Mouse (Mus musculus) urinary bladder, postnatal 36 days (tissue): ENCODE data around the gene Rimbp3.

ENCODE experiments used
- DNase-seq, 2 experiments: peaks; one replicate each; pipeline ENCODE4 v3.0.0; 2022; ENCODE audit warnings: low spot score in 2 of 2, mixed read lengths in 1 of 2

The Rimbp3 gene

DNA sequence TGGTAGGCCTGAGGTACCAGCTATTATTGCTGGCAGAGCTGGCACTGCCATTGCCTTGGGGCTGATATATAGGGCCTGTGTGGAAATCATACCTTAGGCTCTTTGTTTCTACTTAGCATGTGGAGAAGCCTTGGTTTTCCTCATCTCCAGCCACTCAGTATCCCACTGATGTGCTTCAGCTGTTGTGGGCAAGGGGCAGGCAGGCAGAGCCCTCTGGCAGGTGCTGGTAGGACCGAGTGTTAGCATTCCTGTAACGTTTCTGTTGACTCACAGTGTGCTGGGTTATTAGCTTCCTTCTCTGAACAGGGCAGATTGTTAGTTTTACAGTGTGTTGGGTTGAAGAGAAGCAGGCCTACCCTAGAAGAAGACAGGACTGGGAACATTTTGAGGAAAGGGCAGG is 46.9 kb downstream of the Rimbp3 start:
- DNase-seq, result no peak

- DNase-seq, result no peak
Measured at GRCm38 (mm10) chr16:17257359-17257821, 49.0 kb downstream of the Rimbp3 start.

DNA sequence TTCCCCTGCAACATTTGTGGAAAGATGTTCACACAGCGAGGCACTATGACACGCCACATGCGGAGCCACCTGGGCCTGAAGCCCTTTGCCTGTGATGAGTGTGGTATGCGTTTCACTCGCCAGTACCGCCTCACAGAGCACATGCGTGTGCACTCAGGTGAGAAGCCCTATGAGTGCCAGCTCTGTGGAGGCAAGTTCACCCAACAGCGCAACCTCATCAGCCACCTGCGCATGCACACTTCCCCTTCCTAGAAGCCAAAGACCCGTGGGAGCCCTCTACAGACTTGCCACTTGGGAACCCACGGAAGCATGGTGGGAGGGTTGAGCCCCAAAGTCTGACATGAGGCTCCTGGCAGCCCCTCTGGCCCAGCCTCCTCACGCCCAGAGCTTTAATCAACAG is 50.5 kb downstream of the Rimbp3 start:
- DNase-seq, result no peak

DNA sequence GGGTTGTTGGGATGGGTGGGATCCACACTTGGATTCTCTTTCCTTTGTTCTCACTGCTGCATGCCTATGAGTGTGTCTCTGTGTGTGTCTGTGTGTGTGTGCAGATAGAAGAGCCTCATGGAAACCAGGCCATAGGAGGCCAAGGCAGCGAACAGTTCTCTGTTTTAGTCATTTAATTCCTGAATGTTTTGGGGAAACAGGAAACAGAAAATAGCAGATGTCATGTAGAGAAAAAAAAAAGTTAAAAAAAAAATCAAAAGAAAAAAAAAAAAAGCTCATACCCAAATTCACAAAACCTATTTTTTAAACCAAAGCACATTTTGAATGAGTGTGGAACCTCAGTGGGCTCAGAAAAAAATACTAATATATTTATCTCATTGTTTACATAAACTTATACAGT is 52.9 kb downstream of the Rimbp3 start:
- DNase-seq, result no peak
